Mouse (Mus musculus) ES-Bruce4 (cell line): ENCODE data around the gene Omg. TPM values are rescaled to one million over a fixed set of nuclear protein-coding genes. Genes with fewer than 3 reads are reported as not detected.

Experiments used
- H3K27ac ChIP-seq: 2 replicates; pipeline ENCODE4 v1.5.1; 2012; ENCODE audit warnings: low read length, inconsistent platforms; ENCODE audit not compliant: insufficient read depth
- H3K27me3 ChIP-seq: 2 replicates; pipeline ENCODE4 v1.6.1; 2012; ENCODE audit warnings: mild to moderate bottlenecking, low read length, inconsistent platforms; ENCODE audit not compliant: control insufficient read depth, poor library complexity, insufficient read depth, severe bottlenecking
- H3K36me3 ChIP-seq: 2 replicates; pipeline ENCODE4 v1.6.1; 2012; ENCODE audit warnings: inconsistent platforms, mild to moderate bottlenecking, low read length, moderate library complexity; ENCODE audit not compliant: control insufficient read depth, poor library complexity, insufficient read depth, severe bottlenecking
- H3K4me1 ChIP-seq: one replicate; pipeline ENCODE4 v1.8.1; 2011; ENCODE audit warnings: low read length; ENCODE audit not compliant: control insufficient read depth, insufficient read depth
- H3K4me3 ChIP-seq: 2 replicates; pipeline ENCODE4 v1.5.1; 2011; ENCODE audit warnings: low read depth, mild to moderate bottlenecking, low read length
- H3K9ac ChIP-seq: 2 replicates; pipeline ENCODE4 v1.6.1; 2012; ENCODE audit warnings: low read depth, mild to moderate bottlenecking, inconsistent platforms; ENCODE audit not compliant: poor library complexity, severe bottlenecking
- H3K9me3 ChIP-seq: replicated peaks from 2 replicates; pipeline ENCODE4 v1.6.1; 2012; ENCODE audit warnings: mild to moderate bottlenecking, low read length, inconsistent platforms; ENCODE audit not compliant: control insufficient read depth, poor library complexity, insufficient read depth, severe bottlenecking
- CTCF ChIP-seq: IDR thresholded peaks from one replicate; pipeline ENCODE4 v1.8.1; 2011; ENCODE audit warnings: low read depth, low read length
- EP300 ChIP-seq: IDR thresholded peaks from 2 replicates; pipeline ENCODE4 v1.6.1; 2011; ENCODE audit warnings: low read depth, low read length; ENCODE audit not compliant: insufficient read depth
- POLR2A ChIP-seq: IDR thresholded peaks from one replicate; pipeline ENCODE4 v1.8.1; 2011; ENCODE audit warnings: low read length; ENCODE audit not compliant: insufficient read depth
- polyA plus RNA-seq: library from polyadenylated mRNA; stranded (reverse); fragments of >200 nt; gene quantifications from 2 replicates; pipeline ENCODE4 v1.2.4, GENCODE M21; 2011; ENCODE audit warnings: low read depth; ENCODE audit not compliant: missing spikeins, insufficient read depth, insufficient read length

Omg gene
- polyA plus RNA-seq, result not detected in 2 replicates

GRCm38 (mm10) chr11:79503845-79504244, at the start of gene Omg:
TSS of gene Omg (minus strand) at chr11:79504084.
- H3K4me1 ChIP-seq, result no peaks in the 10 kb centered on the region
- no peaks in the 10 kb centered on the region for H3K9me3 ChIP-seq
- H3K36me3 ChIP-seq, result no peaks in the 10 kb centered on the region
- TF ChIP-seq POLR2A (no peak), EP300 (no peak), CTCF (no peak)
- no peak within 1 kb of the TSS for H3K4me3 ChIP-seq
- H3K27ac ChIP-seq, result no peak within 1 kb of the TSS
- H3K9ac ChIP-seq, result no peak within 1 kb of the TSS
- no peaks in the 10 kb centered on the region for H3K27me3 ChIP-seq

- Histone ChIP-seq H3K9ac (no peak overlapping the region), H3K4me3 (no peak overlapping the region), H3K36me3 (peaks cover 2% of the 10 kb centered on the region; the same call in 1 of the 2 replicates), H3K4me1 (no peaks in the 10 kb centered on the region), H3K27me3 (no peaks in the 10 kb centered on the region), H3K9me3 (no peaks in the 10 kb centered on the region), H3K27ac (no peak overlapping the region)
- TF ChIP-seq POLR2A, result no peak
- TF ChIP-seq EP300, result no peak
- no peak for TF ChIP-seq CTCF
These were observed 48.7 kb upstream of the Omg start for GRCm38 (mm10) chr11:79552622-79553021.

- H3K4me3 ChIP-seq, result no peak overlapping the region
- no peaks in the 10 kb centered on the region for H3K36me3 ChIP-seq
- TF ChIP-seq CTCF, result no peak
- TF ChIP-seq POLR2A, result no peak
- no peak for TF ChIP-seq EP300
- no peak overlapping the region for H3K27ac ChIP-seq
- no peak overlapping the region for H3K9ac ChIP-seq
- no peaks in the 10 kb centered on the region for H3K4me1 ChIP-seq
- no peaks in the 10 kb centered on the region for H3K9me3 ChIP-seq
- no peaks in the 10 kb centered on the region for H3K27me3 ChIP-seq
These were observed 32.4 kb upstream of the Omg start for GRCm38 (mm10) chr11:79536293-79536692.

- Histone ChIP-seq H3K36me3 (no peaks in the 10 kb centered on the region), H3K4me1 (no peaks in the 10 kb centered on the region), H3K27me3 (no peaks in the 10 kb centered on the region), H3K4me3 (no peak overlapping the region), H3K27ac (no peak overlapping the region), H3K9ac (no peak overlapping the region), H3K9me3 (no peaks in the 10 kb centered on the region)
- TF ChIP-seq EP300 (no peak), CTCF (no peak), POLR2A (no peak)
These were observed 31.7 kb upstream of the Omg start for GRCm38 (mm10) chr11:79535554-79535953.

DNA sequence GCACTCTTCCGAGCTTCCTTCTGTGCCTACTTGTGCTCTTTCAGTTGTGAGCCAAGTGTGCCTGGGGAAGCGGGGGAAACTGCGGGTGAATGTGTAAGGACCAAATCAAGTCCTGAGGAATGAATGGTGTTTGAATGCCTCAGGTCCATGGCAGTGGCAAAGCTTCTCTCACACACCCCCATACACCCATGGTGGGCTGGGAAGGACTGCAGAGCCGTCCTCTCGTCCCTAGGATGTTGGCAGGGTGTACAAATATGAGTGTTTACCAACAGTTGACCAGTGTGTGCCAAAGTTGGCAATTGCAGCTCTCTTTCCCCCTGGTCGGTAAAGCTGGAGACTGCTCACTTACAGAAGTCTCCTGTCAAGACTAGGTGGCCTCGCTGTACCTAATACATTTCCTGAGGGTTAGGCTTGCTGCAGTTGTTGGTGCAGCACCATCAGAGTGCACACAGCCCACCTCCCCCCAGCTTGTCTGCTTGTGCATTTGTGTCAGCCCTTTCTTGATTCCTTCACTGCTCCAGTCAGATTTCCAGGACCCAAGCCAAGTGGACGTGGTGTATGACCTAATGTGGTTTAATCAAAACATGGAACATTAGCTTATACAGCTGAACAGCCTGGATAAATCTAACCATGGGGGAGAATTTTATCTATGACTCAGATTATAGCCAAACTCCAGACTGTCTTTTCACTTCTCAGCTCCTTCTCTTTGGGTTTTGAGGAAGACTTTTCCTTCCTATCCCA, 30.2 kb upstream of the Omg start:
- no peak overlapping the region for H3K4me3 ChIP-seq
- no peak overlapping the region for H3K9ac ChIP-seq
- no peaks in the 10 kb centered on the region for H3K27me3 ChIP-seq
- H3K9me3 ChIP-seq, result no peaks in the 10 kb centered on the region
- H3K4me1 ChIP-seq, result no peaks in the 10 kb centered on the region
- no peak for TF ChIP-seq CTCF
- no peak for TF ChIP-seq POLR2A
- no peak for TF ChIP-seq EP300
- H3K36me3 ChIP-seq, result no peaks in the 10 kb centered on the region
- H3K27ac ChIP-seq, result no peak overlapping the region

GRCm38 (mm10) chr11:79533311-79533710, 29.4 kb upstream of the Omg start:
- Histone ChIP-seq H3K27ac (no peak overlapping the region), H3K9ac (no peak overlapping the region), H3K27me3 (no peaks in the 10 kb centered on the region), H3K9me3 (no peaks in the 10 kb centered on the region), H3K4me3 (no peak overlapping the region), H3K4me1 (no peaks in the 10 kb centered on the region), H3K36me3 (no peaks in the 10 kb centered on the region)
- TF ChIP-seq POLR2A (no peak), EP300 (no peak), CTCF (no peak)
